Mouse (Mus musculus) liver, embryonic 16.5 days (tissue): ENCODE data around the gene Elac2. TPM values are rescaled to one million over a fixed set of nuclear protein-coding genes. Genes with fewer than 3 reads are reported as not detected.
A peak's percentile ranks its signal among the peaks of the same experiment; 100 is the strongest.

Source experiments
- ATAC-seq: fragments of 200-750 bp; cut with Nextera tagmentation; 2 replicates; pipeline ENCODE4 v1.8.0; 2017; ENCODE audit warnings: low read depth, mild to moderate bottlenecking, moderate number of reproducible peaks, moderate library complexity
- H3K27ac ChIP-seq: fragments of 300-500 bp; sonication (generic); 2 replicates; pipeline ENCODE4 v1.5.1; 2014; ENCODE audit warnings: mild to moderate bottlenecking, low read length
- H3K27me3 ChIP-seq: fragments of 300-500 bp; sonication (generic); 2 replicates; pipeline ENCODE4 v1.6.1; 2014; ENCODE audit warnings: low read depth, low read length, mixed read lengths; ENCODE audit not compliant: control insufficient read depth, insufficient read depth
- H3K36me3 ChIP-seq: fragments of 300-500 bp; sonication (generic); 2 replicates; pipeline ENCODE4 v1.6.1; 2014; ENCODE audit warnings: mild to moderate bottlenecking; ENCODE audit not compliant: control insufficient read depth, insufficient read depth
- H3K4me1 ChIP-seq: fragments of 300-500 bp; sonication (generic); 2 replicates; pipeline ENCODE4 v1.6.1; 2014; ENCODE audit warnings: low read depth, low read length, mixed read lengths; ENCODE audit not compliant: control insufficient read depth
- H3K4me2 ChIP-seq: fragments of 300-500 bp; sonication (generic); 2 replicates; pipeline ENCODE4 v1.6.1; 2014; ENCODE audit warnings: low read depth, low read length, mixed read lengths
- H3K4me3 ChIP-seq: fragments of 300-500 bp; sonication (generic); 2 replicates; pipeline ENCODE4 v1.5.1; 2014; ENCODE audit warnings: low read depth, mild to moderate bottlenecking, low read length
- H3K9ac ChIP-seq: fragments of 300-500 bp; sonication (generic); 2 replicates; pipeline ENCODE4 v1.6.1; 2014; ENCODE audit warnings: low read depth, low read length
- H3K9me3 ChIP-seq: fragments of 300-500 bp; sonication (generic); replicated peaks from 2 replicates; pipeline ENCODE4 v1.6.1; 2016; ENCODE audit warnings: low read length; ENCODE audit not compliant: control insufficient read depth
- WGBS: fragments of 180-500 bp; shearing (Covaris S2); extraction: QIAGEN DNeasy Blood & Tissue Kit; methylation state at CpG from one replicate; pipeline ENCODE4 v1.1.7; 2014; ENCODE audit not compliant: insufficient replicate concordance; 5-methylcytosine and 5-hydroxymethylcytosine counted together
- polyA plus RNA-seq: library from polyadenylated mRNA; unstranded; fragments of >200 nt; fragmentation: Nextera tagmentation; extraction: Ambion mirVana; gene quantifications from 2 replicates; pipeline ENCODE4 v1.2.1, GENCODE M21; 2015

The Elac2 gene
- polyA plus RNA-seq, result 12.8 and 13.7 TPM in 2 replicates

GRCm38 (mm10) chr11:64978720-64979488, at the start of gene Elac2:
Elac2 (plus strand) TSS chr11:64979038.
- H3K4me1 ChIP-seq, result peaks cover 15% of the 10 kb centered on the region
- ATAC-seq, result peak; percentile 100
- peak within 1 kb of the TSS; percentile 61 for H3K27ac ChIP-seq
- no peaks in the 10 kb centered on the region; the same call in 1 of the 2 replicates for H3K27me3 ChIP-seq
- H3K36me3 ChIP-seq, result no peaks in the 10 kb centered on the region
- H3K9ac ChIP-seq, result peak within 1 kb of the TSS; percentile 86
- peak within 1 kb of the TSS; percentile 85 for H3K4me2 ChIP-seq
- peak within 1 kb of the TSS; percentile 93 for H3K4me3 ChIP-seq
- WGBS, result under 1% methylated on average over 65 of the region's 65 CpGs
- no peaks in the 10 kb centered on the region for H3K9me3 ChIP-seq

DNA sequence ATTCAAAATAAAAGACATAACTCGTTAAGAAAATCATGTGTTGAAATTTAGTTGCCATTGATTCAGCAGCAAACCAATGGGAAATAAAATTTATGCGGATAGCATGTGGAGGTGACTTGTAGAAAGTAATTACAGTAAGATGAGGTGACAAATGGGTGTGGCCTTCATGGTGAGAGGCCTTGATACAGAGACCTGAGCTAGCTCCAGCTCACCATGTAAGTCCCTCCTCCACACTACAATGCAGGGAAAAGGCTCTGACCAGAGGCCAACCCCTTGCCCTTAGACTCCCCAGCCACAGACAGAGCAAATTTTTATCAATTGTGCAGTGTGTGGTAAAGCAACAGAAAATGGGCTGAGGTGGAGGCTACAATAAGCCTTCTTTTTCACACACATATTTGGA, 49.7 kb upstream of the Elac2 start:
- Histone ChIP-seq H3K27me3 (no peaks in the 10 kb centered on the region), H3K36me3 (no peaks in the 10 kb centered on the region), H3K27ac (peak overlapping the region; percentile 69), H3K9me3 (no peaks in the 10 kb centered on the region), H3K9ac (peak overlapping the region; percentile 28; the same call in 1 of the 2 replicates), H3K4me3 (no peak overlapping the region), H3K4me1 (peaks cover 39% of the 10 kb centered on the region), H3K4me2 (no peak overlapping the region)
- peak; percentile 35 for ATAC-seq
- WGBS, result 64% methylated on average over 2 of the region's 2 CpGs

- Histone ChIP-seq H3K4me1 (peaks cover 24% of the 10 kb centered on the region), H3K36me3 (no peaks in the 10 kb centered on the region), H3K9me3 (no peaks in the 10 kb centered on the region), H3K4me3 (peak overlapping the region; percentile 52), H3K9ac (peak overlapping the region; percentile 65), H3K27ac (peak overlapping the region; percentile 96), H3K27me3 (no peaks in the 10 kb centered on the region), H3K4me2 (peak overlapping the region; percentile 62)
- ATAC-seq, result peak; percentile 94
- WGBS, result 27% methylated on average over 11 of the region's 11 CpGs
Measured at GRCm38 (mm10) chr11:64931060-64931770, 47.6 kb upstream of the Elac2 start.

- H3K27me3 ChIP-seq, result no peaks in the 10 kb centered on the region; the same call in 1 of the 2 replicates
- no peak overlapping the region for H3K9ac ChIP-seq
- no peaks in the 10 kb centered on the region for H3K36me3 ChIP-seq
- H3K4me3 ChIP-seq, result no peak overlapping the region
- no peak overlapping the region for H3K4me2 ChIP-seq
- WGBS, result 74% methylated on average over 2 of the region's 2 CpGs
- H3K4me1 ChIP-seq, result no peaks in the 10 kb centered on the region; the same call in 1 of the 2 replicates
- no peak for ATAC-seq
- no peaks in the 10 kb centered on the region for H3K9me3 ChIP-seq
- H3K27ac ChIP-seq, result no peak overlapping the region
Measured at GRCm38 (mm10) chr11:64937226-64937625, 41.6 kb upstream of the Elac2 start.

DNA sequence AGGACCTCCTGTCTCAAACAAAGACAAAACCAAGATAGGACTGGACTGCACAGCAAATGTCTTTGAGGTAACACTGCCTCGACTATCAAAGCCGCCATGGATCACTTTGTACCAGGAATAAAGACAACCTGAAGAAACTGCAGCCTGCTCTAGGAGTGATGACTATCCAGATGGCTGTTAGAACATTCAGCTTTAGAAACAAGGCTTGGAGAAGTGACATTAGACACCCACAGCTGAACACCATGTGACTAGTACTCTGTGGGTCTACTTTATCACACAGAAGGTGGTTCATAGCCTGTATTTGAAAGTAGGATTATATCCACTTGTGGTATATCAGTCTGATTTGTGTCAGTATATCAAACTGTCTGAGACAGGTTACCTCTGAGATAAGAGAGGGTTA, 37.6 kb upstream of the Elac2 start:
- Histone ChIP-seq H3K27me3 (no peaks in the 10 kb centered on the region; the same call in 1 of the 2 replicates), H3K4me2 (no peak overlapping the region), H3K4me3 (no peak overlapping the region), H3K4me1 (no peaks in the 10 kb centered on the region), H3K9ac (no peak overlapping the region), H3K36me3 (no peaks in the 10 kb centered on the region), H3K9me3 (no peaks in the 10 kb centered on the region), H3K27ac (no peak overlapping the region)
- no peak for ATAC-seq
- 74% methylated on average over 2 of the region's 2 CpGs for WGBS

- peaks cover 6% of the 10 kb centered on the region for H3K4me1 ChIP-seq
Measured at GRCm38 (mm10) chr11:64949782-64950181, 29.1 kb upstream of the Elac2 start.

DNA sequence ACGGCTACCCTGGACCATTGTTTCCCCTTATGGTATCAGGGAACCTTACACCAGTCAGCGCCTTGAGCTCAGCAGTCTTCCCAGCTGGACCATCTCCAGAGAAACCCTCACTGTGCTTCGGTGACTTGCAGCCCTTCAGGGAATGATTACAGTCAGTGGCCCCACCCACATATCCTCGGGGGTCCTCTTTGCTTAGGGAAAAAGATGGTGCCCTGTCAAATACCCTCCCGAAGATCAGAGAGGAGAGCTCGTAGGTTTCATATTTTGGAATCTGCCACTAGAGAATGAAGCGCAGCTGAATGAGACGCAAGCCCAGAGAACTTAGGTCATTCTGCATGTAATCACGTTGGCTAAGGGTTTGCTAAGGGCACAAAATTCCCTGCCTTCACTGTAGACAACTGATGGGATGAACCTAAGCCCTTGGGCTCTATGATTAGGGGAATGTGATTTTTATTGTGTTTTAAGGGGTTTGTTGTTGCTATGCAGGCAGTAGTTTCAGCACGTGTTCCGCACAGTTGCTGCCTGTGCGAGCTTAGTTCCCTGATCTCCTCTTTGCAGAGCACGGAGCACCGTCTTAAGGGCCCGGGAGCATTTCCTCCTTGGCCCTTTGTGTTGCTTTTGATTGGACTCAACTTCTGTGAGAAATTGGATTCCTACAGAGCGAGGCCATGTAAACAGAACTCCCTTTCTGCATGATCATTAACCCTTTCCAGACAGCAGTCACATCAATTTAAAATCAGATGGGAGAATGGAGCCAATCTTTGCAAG, 21.7 kb upstream of the Elac2 start:
- 15% methylated on average over 16 of the region's 16 CpGs for WGBS
- Histone ChIP-seq H3K27me3 (peaks cover 6% of the 10 kb centered on the region; the same call in 1 of the 2 replicates), H3K9me3 (no peaks in the 10 kb centered on the region), H3K36me3 (no peaks in the 10 kb centered on the region), H3K27ac (no peak overlapping the region), H3K4me1 (peaks cover 9% of the 10 kb centered on the region), H3K4me2 (no peak overlapping the region), H3K9ac (no peak overlapping the region), H3K4me3 (no peak overlapping the region)
- no peak for ATAC-seq

More at GRCm38 (mm10) chr11:64949782-64950181, 29.1 kb upstream of the Elac2 start:
- no peak overlapping the region for H3K9ac ChIP-seq
- H3K27me3 ChIP-seq, result no peaks in the 10 kb centered on the region
- H3K36me3 ChIP-seq, result no peaks in the 10 kb centered on the region
- H3K4me3 ChIP-seq, result no peak overlapping the region
- no peak overlapping the region for H3K4me2 ChIP-seq
- H3K27ac ChIP-seq, result no peak overlapping the region
- ATAC-seq, result no peak
- no peaks in the 10 kb centered on the region for H3K9me3 ChIP-seq
- WGBS, result 55% methylated on average over 3 of the region's 3 CpGs

GRCm38 (mm10) chr11:64962629-64963028, 16.2 kb upstream of the Elac2 start:
- Histone ChIP-seq H3K36me3 (no peaks in the 10 kb centered on the region), H3K9ac (no peak overlapping the region), H3K4me2 (no peak overlapping the region), H3K9me3 (no peaks in the 10 kb centered on the region), H3K4me3 (no peak overlapping the region), H3K27me3 (peaks cover 2% of the 10 kb centered on the region; the same call in 1 of the 2 replicates), H3K27ac (no peak overlapping the region), H3K4me1 (peaks cover 17% of the 10 kb centered on the region)
- 24% methylated on average over 2 of the region's 2 CpGs for WGBS
- ATAC-seq, result peak; percentile 94
